Mouse (Mus musculus) lung, postnatal 36 days (tissue): ENCODE results near the gene Dolk.
A peak's percentile ranks its signal among the peaks of the same experiment; 100 is the strongest.

ENCODE experiments used
- DNase-seq: peaks from one replicate; pipeline ENCODE4 v3.0.0; 2022; ENCODE audit warnings: mixed read lengths

The Dolk gene

DNA sequence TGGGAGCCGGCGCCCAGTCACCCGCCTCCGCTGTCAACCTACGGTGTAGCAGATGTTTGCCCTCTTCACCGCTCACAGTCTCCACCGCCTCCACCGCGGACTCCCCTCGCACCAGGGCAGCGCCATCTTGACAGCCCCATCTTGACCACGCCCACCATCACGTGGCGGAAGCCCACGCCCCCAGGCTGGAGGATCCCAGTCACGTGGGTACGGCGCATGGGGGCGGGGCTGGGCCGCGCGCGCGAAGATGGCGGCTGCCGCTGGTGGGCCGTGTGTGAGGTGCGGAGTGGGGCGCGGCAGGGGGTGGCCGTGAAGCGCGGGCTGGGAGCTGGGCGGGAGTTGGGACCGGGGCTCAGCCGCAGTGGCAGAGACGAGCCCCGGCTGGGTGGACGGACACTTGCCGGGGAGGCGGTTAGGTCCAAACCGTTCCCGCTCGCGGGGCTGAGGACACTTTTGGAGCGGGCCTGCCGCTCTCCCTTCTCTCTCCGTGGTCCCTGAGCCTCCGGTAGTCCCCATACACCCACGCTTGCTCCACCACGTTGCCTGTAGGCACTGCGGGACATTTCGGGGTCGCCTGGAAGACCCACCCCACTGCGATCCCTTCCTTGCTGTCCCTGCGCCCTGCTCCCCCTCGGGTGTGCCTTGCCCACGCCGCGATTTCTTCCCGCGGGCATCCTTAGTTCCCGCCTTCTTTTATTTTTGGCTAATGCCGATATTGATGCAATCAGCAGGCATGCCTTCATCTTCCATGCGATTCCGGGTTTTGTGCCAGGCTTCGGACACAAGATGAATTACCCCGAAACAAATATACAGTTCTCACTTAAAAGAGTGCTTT is at the start of gene Dolk, which contains the start of gene Nup188:
Gene Dolk (minus strand): TSS at position 143 of the 835 bp plus-strand sequence.
Gene Nup188 (plus strand): TSS at position 206 of the 835 bp plus-strand sequence.
- peak; percentile 97 for DNase-seq

DNA sequence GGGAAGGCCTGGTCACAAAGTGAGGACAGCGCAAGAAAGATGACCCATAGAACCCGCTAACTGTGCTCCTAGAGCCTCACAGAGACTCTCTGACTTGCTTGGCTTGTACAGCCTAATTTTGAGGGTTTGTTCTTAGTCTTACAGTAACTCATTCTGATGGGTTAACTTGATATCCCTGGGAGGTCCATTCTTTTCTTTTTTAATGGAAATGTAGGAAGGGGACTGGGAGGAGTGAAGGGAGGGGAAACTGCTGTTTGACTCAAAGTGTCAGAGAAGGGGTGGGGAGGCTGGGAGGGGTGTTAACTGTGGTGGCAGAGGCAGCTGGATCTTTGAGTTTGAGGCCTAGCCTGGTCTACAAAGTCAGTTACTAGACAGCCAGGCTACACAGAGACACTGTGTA is 49.2 kb upstream of the Dolk start:
- no peak for DNase-seq

DNA sequence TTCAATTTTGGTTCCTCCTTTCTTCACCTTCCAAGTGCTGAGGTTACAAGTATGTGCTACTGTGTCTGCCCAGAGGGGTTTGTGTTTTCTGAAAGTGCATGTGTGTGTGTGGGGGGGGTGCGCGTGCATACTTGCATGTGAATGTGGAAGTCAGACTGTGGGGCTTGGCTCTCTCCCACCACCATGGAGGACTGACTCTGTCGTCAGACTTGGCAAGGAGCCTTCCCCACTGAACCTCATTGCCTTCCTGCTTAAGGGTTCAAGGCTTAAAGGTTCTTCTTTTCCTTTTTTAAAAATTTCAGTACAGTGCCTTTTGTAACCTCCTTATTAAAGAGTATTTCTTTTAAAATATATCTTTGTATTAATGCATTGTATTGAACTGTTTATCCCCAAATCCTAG is 42.7 kb upstream of the Dolk start:
- DNase-seq = peak; percentile 10

DNA sequence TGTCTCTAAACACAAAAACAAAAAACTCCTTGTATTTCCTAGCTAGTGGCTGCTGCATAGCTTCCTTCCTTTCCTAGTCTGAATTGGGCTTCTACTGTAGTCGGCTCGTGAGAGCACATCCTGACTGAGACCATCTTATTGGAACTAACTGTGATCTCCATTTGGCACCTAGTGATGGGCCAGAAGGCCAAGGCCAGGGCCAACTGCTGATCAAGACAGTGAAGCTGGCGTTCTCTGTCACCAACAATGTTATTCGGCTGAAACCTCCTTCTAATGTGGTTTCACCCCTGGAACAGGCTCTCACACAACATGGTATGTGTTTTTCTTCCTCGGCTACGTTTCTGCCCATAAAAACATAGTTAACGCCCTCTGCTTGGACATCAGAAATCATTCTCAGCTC is 41.1 kb upstream of the Dolk start:
- no peak for DNase-seq

DNA sequence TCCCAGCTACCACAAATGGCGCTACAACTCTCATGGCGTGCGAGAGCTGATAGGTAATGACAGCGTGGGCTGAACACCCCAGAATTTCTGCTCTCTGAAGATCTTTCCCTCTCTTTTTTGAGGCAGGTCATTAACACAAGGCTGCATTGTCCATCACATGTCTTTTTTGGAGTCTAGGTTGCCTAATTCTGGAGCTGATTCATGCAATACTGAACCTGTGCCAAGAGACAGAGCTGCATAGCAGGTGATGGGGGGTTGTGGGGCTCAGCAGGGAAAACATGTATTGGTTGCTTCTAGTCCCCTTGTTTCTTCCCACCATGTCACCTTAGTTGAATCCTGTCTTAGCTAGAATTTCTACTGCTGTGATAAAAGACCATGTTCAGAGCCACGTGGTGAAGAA is 39.2 kb upstream of the Dolk start:
- no peak for DNase-seq

DNA sequence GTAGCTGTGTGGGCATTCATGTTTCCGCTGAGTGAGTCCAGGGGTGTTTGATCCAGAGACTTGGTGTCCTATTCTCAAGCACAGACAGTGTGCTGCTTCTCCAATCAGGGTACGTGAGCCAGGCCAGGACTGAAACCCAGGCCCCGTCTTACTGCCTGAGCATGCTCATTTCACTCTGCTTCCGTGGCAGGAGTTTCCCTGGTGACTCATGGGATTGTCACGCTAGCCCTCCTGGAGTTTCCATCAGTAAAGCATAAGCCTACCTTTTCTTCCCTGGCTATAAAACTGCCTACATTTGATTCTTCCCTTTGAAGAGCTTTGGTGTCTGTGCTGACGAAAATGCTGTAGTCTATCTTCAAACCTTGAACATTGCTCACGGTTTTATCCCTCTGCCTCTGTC is 37.0 kb upstream of the Dolk start:
- no peak for DNase-seq

DNA sequence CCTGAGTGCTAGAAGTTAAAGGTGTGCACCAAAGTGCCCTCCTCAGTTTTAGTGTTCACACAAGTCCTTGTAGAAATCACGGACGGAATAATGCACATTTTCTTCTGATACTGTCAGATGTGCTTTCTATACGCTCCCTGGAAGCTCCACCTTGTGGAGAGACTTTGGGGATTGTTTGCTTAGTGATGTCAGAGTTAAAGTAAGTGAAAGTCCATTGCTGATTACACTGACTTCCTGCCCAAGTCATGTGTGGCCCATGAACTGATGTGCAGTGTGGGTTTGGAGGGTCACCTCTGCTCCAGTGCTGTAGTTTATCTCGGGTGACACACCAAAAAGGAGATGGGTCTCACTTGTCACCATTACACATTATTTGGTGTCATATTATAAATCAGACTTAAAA is 33.1 kb upstream of the Dolk start:
- DNase-seq = peak; percentile 15

DNA sequence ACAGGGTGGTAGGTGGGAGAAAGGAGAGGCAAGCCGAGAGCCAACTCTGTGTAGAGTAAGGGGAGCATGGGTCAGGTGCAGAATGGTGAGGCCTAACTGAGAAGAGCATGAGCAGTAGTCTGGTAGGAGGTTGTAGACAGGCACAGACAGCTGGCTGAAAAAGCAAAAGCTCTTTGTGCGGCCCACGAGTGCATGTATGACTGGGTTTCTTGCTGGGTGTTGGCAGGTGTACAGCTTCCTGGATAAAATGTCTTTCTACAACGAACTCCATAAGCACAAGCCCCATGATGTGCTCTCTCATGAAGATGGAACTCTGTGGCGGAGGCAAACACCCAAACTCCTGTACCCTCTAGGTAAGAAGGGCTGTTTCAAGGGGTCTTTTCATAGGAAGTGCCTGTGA is 30.8 kb upstream of the Dolk start:
- no peak for DNase-seq

DNA sequence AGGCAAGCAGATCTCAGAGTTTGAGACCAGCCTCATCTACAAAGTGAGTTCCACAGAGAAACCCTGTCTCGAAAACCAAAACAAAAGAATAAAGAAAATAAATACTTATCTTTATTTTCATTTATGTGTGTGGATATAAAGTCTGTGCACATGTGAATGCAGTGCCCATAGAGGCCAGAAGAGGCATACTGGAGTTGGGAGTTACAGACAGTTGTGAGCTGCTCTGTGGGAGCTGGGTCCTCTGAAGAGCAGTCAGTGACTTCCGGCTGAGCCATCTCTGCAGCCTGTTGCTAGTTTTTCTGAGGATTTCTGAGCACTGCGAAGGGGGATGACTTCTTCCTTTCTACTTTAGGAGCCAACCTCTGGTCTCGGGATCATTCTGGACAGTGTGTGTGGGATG is 30.0 kb upstream of the Dolk start:
- no peak for DNase-seq

DNA sequence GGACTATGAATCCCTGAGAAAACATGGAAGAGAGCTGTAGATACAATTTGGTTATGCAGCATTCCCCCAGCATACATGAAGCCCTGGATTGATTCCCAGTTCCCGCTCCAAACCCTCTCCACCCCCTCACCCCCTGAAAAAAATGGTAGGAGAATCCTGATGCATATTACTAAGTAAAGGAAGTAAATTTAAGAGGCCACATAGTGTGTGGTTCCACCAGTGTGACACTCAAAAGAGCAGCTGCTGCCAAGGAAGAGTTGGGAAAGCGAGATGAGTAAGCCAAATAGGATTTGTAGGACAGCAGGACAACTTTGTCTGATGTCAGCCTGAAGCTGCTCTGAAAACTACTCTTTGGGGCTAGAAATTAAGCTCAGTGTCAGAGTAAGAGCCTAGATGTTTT is 25.3 kb upstream of the Dolk start:
- DNase-seq = no peak

DNA sequence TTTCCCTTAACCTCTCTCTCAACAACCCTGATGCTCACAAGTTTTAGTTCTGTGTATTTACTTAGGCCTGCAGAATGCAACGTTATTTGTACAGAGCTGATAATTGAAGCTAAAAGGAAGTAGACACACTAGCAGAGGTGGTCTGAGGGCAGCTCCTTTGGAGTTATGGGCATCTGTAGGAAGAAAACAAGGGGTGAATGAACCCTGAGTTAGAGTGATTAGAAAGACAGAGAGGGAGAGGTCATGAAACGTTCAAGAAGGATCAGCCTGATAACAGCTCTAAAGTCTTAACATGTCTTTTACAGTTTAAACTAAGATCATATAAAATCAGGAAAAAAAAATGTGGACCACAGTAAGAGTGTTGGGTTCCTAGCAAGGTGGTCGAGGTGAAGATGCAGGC is 23.2 kb upstream of the Dolk start:
- DNase-seq = no peak

DNA sequence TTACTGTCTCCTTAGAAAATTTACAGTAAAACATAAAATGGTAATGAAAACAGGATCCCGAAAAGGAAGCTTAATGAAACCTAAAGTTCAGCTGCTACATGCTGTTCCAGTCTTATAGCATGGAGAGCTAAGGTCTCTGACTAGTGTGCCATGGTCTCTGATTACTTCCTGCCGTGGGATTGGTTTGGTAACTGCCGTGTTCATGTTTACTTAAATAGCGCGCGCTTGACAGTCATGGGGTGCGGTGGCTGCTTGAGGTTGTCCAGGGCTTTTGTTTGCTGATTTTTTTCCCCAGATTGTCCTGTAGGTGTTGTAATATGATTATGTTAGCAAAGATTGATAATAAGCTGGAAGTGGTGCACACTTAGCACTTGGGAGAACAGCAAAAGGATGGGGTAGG is 20.0 kb upstream of the Dolk start:
- DNase-seq = no peak

DNA sequence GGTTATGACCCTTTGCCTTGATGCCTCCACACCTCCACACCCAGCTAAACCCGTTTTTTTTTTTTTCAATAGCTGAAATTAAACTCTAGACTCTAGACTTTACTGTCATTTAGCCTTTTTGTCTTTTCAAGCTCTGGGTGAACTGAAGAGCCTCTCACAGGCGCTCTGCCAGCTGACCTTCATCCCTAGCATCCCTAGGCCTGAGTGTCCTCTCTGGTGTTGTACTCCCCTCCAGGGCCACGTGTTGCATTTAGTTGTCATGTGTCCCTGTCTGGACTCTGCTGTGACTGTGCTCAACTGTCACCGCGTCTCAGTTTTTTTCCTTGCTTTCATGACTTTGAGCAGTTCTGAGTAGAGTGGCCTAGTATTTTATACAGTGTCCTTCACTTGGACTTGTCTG is 13.8 kb upstream of the Dolk start:
- no peak for DNase-seq

DNA sequence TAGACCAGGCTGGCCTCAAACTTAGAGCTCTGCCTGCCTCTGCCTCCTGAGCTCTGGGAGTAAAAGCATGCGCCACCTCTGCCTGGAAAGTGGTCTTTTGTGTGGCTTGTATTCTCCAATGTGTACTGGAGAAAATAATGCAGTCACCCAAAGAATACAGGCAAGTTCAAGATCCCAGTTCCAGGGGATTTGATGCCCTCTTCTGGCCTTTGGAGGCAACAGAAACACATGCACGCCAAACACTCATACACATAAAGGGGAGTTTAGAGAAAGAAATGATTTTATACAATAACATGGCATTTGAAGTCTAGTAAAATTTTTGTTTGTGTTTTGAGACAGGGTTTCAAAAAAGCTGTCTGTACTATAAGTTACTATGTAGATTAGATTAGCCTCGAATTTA is 13.4 kb upstream of the Dolk start:
- no peak for DNase-seq

DNA sequence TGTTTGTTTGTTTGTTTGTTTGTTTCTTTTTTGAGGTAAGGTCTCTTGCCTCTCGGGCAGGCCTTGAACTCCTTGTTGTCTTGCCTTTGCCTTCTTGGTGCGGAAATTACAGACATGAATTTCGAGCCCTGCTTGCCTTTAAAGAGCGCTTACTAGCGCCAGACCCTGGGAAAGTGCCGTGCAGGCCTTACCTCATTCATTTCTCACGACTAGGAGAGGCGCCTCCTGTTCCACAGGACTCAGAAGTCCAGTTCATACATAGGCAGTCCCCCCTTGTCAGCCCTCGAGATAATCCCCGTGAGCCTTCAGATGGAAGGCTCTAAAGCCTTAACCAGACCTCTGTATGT is 866 bp upstream of the Dolk start:
- no peak for DNase-seq

DNA sequence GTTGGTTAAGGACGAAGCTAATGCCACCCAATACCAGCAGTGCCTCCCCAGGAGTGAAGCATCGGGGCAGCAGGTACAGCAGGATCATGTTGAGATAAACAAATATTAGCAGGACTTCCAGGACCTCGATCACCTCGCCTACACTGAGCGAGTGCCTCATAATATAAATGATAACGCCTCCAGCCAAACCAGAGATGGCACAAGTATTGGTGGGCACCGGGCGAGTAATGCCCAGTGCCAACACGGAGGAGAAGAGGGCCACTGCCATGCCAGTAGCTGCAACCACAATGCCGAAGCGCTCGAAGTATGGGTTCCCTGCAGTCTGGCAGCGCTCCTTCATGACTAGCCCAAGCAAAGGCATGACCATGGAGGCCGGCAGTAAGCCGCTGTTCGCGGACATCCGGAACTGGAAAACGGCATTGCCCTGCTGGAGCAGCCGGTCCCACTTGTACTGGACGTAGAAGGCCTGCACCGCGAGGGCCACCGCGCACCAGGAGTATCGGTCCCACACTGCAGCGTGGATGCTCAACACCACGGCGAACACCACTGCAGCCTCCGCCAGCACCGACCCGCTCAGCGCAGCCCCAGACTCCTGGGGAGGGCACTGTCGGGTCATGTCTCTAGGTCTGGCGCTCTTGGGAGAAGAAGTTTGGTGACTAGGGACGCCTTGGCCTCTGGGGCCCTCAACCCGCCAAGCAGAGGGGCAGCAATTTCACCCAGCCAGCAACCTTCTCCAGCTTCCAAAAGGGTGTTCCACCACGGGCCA is 535 bp downstream of the Dolk start:
- no peak for DNase-seq

DNA sequence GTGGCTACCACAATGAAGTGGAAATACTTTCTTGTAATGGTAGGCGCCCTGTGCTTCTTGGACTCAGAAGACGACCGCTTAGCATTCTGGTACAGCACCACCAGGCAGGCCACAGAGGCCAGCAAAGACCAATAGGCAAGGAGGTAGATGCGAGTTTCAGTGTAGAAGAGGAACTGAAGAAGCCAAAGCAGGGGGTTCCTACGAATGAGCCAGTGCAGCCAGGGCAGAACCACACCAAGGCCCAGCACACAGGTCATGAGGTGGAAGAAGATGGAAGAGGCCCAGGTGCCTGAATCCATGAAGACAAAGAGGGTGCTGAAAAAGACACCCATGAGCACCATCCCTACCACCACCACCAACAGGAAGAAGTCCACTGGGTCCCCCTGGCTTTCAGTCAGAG is 1.1 kb downstream of the Dolk start:
- DNase-seq = no peak

DNA sequence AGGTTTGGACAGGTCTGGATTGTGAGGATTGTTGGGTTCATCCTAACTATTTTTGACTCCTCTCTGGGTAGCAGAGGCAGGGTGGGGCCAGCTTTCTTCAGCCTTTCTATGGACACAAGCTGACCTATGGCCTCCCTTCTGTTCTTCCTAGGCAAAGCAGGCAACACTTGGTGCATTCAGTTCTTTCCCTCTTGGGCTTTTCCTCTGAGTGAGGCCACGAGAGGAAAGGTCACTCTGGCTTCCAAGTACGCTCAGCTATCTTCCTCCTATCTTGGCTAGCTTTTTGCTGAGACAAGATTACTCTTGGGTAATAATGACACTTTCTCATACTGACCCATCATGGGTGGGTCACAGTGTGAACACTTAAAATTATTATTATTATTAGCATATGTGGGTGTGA is 2.9 kb downstream of the Dolk start:
- no peak for DNase-seq

DNA sequence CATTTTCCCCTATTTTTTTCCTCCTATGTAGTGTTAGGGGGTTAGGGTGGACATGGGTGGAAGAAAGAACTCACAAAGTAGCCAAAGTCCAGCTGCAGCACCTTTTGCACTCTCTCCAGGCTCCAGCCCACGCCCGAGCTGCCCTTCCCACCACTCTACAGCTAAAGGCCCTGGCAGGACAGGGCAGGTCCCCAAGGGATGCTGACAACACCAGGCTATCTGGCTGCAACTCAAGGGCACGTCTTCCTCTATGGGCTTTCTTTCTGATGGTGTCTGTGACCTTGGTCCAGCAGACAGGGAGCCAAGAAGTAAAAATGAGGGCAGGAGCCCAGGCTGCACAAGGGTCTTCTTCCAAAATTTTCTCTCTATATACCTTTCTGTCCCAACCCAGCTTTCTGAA is 4.5 kb downstream of the Dolk start:
- DNase-seq = no peak

DNA sequence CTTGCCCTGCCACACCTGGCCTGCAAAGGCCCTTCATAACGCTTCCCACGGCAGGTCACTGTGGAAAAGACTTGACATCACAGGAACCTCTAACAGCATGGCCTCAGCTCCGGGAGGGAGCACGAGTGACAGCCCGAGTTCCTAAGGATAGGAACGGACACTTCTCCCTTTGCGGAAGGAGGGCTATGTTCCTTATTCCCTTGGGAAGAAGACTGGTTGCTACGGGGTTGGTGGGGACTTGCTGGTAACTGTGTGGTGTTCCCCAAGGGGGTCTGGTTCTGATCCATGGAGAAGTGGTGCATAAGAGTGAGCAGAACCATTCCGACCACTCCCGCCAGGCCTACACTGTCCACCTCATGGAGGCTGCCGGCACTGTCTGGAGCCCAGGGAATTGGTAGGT is 5.4 kb downstream of the Dolk start, which contains the start of gene Gm28038:
Gene Gm28038 (plus strand): TSS at position 301 of the 400 bp plus-strand sequence.
- DNase-seq = no peak

DNA sequence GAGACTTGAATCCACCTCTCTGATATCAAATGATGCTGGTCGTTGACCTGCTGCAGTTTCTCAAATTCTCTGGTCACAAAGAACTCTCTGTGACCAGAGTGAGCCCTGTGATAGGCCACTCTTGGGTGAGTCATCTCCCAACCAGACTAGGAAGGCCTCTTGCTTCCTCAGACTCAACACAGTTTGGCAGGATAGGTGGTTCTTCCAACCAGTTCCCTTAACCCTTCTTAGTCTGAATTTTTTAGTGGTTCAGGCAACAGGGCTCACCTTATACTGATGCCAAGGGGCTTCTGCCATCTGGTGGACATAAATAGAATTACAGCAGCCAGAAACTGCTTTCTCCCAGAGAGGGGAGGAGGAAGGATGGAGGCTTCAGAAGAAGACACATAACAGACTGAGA is 16.0 kb downstream of the Dolk start:
- DNase-seq = peak; percentile 87

DNA sequence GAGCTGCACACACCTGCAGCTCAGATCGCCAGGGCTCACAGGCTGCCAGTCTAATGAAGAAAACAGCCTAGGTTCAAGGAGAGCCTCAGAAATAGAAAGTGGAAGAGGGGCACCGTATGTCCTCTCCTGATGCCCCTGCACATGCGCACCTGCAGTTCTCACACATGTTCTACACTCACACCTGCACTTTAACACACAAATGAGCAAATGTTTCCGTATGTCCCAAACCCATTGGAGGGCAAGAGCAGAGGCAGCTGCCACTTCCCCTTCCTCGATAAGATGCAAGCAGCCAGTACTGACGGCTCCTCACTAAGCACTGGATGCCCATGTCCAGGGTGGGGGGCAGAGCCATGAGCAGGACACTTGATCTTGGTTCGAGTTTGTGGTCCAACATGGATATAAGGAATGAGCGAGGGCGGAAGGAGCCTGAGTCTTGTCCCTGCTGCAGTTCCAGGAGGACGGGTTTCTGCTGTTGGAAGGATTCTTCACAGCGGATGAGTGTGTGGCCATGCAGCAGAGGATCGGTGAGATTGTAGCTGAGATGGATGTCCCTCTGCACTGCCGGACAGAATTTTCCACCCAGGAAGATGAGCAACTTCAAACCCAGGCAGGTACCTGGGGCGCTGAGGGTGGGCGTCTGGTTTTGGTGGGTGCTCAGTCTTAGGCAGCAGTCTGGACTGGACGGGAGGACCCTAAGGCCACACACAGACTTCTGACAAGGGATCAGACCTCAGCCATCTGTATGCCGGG is 16.7 kb downstream of the Dolk start:
- no peak for DNase-seq

DNA sequence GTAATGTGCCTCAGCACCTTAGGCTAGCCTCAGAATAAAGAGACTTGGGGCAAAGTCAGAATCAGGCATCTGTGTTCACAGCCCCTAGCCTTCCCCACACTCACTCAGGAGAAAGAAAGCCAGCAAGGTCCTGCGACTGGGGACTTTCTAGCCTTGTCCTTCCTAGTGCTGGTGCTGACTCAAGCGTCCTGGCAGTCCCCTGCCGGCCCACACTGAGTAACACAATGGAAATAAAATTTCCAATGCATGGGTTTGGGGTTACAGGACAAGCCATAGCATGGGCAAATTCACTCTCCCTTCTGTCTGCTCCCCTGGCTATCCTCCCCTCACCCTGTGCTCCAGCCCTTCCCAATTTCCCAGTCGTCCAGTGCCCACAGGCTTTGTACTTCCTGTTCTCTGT is 17.8 kb downstream of the Dolk start:
- no peak for DNase-seq

DNA sequence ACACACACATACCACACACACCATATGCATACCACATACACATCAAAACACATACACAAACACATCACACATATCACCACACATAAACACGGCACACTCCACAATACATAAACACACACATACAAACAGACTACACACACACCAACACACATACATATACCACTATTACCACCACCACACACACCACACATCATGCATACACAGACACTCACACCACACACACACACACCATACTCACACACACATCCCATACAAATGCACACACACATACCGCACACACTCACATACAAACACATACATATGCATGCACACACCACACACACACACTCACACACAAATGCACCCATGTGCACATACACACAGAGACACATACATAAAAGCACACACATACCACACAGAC is 18.7 kb downstream of the Dolk start:
- DNase-seq = no peak
